Mouse (Mus musculus) cerebellum, adult 18-20 months (tissue): ENCODE data around the gene Cfap299.
"Not testable (repeated sequence)": the region's sequence is repeated elsewhere in the genome, so short reads cannot be mapped to it uniquely, and the experiment has no call there.

Experiments used
- DNase-seq, 2 experiments: peaks; one replicate each; pipeline ENCODE4 v3.0.0; 2021

Cfap299 gene

DNA sequence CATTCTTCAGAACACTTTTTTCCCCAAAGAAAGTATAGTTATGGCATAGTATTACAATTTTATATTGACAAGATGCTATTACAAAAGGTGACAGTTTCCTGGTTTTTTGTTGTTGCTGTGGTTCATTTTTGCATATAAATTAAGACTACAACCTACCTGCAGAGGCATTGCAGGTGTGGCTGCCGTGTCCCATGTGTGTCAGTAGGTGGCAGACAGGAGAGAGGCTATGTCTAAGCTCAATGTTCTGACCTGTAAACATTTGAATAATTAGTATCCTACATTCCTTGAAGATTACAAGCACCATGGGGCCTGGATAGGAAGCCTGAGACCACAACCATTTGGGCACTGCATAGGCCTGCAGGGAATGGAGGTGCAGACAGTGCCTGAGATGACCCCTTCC lies 212.2 kb downstream of the Cfap299 start:
- no peak for DNase-seq

GRCm38 (mm10) chr5:98550285-98550684 lies 221.2 kb downstream of the Cfap299 start:
- no peak for DNase-seq

DNA sequence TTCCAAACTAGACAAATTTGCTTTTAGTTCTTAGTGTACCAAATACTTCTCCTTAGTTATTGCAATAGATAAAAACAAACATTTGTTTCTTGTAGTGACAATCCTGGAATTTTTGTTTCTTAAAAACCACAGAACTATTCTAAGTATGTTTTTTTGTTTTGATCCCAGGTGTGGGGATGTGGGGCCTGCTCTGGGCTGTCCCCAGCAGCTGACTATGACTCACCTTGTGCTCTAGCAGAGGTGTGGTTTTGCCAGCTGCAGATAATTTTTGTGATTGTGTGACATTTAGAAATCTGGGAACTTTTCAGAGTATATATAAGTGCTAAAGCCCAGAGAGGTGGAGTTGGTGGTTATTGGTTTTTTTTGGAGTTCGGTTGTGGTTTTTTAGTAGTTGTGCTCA lies 221.8 kb downstream of the Cfap299 start:
- no peak for DNase-seq

DNA sequence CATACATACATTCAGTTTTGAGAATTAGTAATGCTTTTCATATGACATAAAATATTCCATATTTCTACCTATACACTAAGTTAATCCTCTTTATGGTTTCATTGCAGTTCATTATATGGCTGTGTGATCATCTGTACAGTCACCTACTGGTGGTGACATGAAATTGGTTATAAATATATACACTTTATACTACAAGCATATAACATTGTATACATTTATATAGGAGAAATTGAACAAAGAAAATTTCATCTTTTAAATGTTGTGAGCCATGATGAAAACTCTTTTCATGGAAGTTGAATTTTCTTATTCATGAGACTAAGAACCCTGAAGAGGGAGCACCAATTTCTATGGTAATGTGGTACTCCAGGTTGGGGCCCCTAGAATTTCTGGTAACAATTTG lies 223.3 kb downstream of the Cfap299 start, which contains the start of gene Gm11111:
Gm11111 (plus strand) TSS at position 301 of the 400 bp plus-strand sequence.
- no peak for DNase-seq

GRCm38 (mm10) chr5:98552811-98553601 lies 223.9 kb downstream of the Cfap299 start:
- DNase-seq = no peak

DNA sequence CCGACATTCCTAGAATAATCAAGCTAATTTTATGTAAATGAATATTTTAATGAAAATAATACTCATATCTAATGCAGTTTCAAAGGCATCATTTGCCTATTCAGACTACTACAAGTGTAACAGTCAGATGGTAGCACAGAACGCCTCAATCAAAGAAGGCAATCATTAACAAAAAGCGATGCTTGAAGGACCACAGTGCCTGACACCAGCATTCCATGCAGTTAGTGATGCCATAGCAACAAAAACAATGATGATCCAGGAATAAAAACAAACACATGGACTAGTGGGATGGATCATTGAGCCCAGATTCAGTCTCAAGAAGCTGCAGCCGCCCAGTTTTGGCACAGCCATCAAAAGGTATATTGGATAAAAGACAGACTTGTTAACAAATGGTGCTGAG lies 232.2 kb downstream of the Cfap299 start:
- no peak for DNase-seq

DNA sequence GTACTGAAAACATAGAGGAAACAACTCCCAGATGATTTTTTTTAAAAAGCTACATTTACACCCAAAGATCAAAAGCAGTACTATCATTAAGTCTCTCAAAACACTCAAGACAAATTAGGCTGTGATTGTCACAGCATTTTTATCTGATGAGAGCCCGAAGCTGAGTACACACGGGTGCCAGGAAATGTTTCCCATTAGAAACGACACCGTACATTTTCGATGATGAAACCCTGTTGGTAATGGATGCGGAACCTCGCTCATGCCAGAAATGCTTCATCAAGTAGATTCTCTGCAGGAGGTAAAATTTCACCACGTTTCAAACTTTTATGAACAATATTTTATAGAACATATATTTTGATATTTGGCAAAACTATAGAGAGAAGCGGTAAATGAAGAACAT lies 233.7 kb downstream of the Cfap299 start:
- no peak for DNase-seq

DNA sequence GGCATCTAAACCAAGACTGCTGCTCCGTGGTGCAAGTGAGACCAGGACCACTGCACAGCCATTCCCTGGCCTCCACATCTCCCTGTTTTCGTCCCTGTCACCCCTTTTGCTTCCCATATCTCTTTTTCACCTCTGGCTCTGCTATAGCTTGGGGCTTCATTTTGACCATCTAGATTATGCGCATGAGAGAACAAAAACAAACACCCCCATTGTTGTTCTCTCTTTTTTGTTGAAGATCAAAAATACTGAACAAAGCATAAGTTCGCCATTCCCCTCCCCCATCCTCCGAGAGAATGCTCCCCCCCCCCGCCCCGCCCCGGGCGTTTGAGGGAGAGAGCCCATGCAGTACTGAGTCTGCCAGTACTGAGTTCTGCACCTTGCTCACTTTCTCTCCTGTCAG lies 234.7 kb downstream of the Cfap299 start:
- DNase-seq = no peak

GRCm38 (mm10) chr5:98566461-98567193 lies 237.5 kb downstream of the Cfap299 start:
- DNase-seq = no peak

- DNase-seq = no peak
Observed at GRCm38 (mm10) chr5:98568481-98568880, 239.4 kb downstream of the Cfap299 start.

- no peak for DNase-seq
Observed at GRCm38 (mm10) chr5:98569029-98569513, 240.0 kb downstream of the Cfap299 start.

GRCm38 (mm10) chr5:98572392-98572791 lies 243.3 kb downstream of the Cfap299 start:
- DNase-seq = no peak

DNA sequence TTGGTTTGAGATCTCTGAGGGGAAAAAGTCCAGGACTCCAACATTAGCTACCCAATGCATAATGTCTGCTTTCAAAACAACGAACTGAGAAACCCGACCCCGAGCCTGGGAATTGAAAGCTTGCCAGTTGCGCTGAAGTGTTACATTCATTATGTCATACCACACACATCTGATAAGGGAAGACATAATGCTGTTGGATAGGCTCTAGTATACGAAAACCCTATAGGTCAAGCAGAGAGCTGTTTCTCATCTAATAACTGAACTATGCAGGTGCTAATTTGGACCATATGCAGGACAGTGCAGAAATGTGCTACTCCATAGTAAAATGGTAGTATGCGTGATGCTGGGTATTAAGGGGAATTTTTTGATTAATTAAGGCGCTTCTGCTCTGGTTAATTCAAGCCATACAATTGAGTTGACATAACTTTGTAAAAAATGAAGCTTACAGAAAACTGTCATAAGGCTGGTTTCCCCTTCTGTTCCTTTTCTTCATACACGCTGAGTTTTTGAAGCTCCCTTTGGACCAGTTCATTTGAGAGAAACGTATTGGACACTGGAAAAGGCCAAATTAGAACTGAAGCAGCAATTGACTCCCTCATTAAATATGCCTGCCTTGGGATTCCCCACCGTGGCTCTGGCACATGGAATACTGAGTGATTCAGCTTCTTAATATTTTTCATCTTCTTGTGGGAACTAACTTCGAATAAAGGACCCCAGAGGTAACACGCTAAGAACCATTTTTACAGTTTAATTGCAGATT lies 245.8 kb downstream of the Cfap299 start:
- DNase-seq = no peak

- no peak for DNase-seq
Observed at GRCm38 (mm10) chr5:98575471-98575834, 246.3 kb downstream of the Cfap299 start.

- not testable (repeated sequence) for DNase-seq
Observed at GRCm38 (mm10) chr5:98576538-98576937, 247.4 kb downstream of the Cfap299 start.

- DNase-seq = no peak
Observed at GRCm38 (mm10) chr5:98578398-98578797, 249.3 kb downstream of the Cfap299 start.

GRCm38 (mm10) chr5:98580811-98581210 lies 251.7 kb downstream of the Cfap299 start:
- DNase-seq = no peak

DNA sequence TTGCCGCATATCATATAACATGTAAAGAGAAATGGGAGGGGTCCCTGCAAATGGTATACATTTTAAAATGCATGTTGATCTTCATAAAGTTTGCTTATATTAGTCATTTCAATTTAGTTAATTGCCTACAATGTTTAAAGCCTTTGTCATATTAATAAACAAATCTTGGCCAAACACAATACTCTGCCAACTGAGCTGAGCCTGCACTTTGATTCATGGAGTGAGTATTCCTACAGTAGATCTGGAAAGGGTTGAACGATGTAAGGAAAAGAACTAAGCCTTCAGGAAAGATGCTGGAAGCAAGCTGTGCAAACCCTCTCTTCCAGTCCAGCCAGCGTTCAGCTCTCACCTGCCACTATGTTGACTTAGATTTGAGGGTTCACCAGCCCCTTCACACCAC lies 252.9 kb downstream of the Cfap299 start:
- DNase-seq = no peak

DNA sequence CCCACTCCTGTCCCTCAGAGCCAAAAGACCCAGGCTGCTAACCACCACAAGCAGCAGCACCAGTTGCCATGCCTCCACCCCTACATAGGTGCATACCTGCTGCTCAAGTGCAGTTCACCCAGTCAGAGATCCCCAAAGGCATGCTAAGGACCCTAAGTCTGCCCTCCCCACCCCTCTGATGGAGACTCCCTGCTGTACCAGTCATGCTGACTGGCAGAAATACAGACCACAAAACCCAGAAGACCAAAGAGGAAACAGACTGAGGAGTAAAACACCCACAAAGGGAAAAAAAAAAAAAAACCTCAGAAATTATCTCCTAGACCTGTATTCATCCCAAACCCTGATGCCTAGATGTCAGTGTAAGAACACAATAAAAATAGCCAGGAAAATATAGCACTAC lies 256.8 kb downstream of the Cfap299 start:
- no peak for DNase-seq

DNA sequence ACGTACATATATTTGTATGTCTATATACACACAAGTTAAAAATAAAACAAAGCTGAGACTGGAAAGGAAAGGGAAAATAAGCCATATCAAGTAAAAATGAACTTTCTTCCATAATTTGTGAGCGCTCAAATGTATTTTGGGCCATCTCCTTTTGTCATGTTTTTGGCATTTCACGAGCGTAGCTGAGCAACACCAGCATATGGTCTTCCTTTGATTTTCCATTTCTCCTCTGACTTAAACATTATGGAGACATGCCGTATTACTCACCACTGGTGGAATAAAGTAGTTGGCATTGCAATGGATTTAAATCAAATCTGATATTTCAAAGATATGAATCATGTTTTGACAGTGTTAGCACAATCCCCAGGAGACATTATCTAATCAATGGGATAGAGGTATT lies 284.4 kb downstream of the Cfap299 start:
- no peak for DNase-seq

GRCm38 (mm10) chr5:98616902-98617301 lies 287.8 kb downstream of the Cfap299 start:
- DNase-seq = no peak

- no peak for DNase-seq
Observed at GRCm38 (mm10) chr5:98617416-98617815, 288.3 kb downstream of the Cfap299 start.

DNA sequence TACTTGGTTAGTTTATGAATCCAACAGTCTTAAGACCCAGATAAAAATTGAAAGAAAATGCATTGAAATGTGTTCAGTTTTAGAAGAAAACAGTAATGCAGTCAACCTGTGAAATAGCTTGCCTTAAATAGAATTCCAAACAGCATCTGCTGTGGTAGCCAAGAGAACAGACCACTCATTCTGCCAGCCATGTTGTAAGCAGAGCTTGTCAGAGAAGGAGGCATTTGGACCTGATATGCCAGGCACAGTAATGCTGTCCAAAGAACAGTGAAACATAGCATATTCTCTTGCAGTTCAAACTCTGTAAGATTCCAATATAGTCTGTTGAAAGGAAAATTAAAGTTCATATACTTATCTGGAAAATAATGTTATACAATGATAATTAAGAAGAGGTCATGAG lies 321.2 kb downstream of the Cfap299 start:
- DNase-seq = no peak
